Mouse (Mus musculus): ENCODE measurements around the gene Recql5.
A peak's percentile ranks its signal among the peaks of the same experiment; 100 is the strongest.

Recql5 gene

DNA sequence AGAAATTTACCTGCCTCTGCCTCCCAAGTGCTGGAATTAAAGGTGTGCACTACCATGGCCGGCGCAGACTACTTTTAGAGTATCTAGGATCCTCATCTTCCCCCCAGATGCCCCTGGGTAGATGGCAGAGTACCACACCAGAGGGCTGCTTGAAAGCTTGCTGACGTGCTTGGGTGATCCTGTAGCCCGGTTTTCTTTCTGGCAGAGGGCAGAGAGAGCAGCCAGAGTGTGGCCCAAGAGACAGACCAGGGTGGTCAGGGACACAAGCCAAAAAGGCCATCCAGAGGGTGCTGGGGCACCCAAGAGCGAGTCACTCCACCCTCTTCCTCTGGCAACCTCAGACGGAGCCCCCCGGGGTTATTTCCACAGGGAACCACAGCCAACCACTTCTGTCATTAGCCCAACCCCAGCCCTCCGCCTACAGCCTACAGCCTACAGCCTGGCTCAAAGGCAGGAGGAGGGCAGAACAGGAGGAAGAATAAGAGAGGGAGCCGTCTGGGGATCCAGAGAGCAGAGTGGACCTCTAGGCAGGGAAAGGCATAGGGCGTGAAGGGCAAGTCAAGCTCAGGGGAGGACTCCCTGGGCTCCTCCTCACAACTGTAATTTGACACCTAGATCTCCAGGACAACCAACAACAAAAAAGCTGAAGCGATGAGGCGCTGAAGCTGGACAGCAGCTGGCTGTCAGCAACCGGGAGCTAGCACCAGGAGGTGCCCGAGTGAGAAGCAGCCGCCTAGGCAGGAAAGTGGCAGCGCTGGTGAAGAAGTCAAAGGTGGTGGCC lies 33.6 kb downstream of the Recql5 start, which contains the start of gene Smim5:
TSS of gene Smim5 (plus strand) at position 481 of the 781 bp plus-strand sequence.
- peak; percentile 71 to 93 for DNase-seq

DNA sequence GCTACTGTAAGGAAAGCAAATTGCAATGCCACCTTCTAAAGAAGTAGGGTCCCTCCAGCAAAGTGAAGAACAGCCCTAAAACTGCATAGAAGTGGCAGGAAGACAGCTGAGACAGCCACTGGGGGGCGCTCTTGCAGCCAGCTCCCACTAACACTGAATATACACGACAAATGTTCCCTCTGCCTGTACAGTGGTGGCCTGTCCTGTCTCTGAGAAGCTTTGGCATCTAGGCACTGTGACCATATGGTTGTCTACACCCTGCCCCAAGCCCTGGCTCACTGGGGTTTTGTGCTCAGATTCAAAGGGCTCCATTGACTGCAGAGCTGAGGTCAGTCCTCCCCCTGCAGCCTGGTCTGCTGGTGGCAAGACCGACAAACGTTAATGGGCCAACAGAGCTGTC lies 34.4 kb downstream of the Recql5 start:
- peak; percentile 53 to 62 for DNase-seq

DNA sequence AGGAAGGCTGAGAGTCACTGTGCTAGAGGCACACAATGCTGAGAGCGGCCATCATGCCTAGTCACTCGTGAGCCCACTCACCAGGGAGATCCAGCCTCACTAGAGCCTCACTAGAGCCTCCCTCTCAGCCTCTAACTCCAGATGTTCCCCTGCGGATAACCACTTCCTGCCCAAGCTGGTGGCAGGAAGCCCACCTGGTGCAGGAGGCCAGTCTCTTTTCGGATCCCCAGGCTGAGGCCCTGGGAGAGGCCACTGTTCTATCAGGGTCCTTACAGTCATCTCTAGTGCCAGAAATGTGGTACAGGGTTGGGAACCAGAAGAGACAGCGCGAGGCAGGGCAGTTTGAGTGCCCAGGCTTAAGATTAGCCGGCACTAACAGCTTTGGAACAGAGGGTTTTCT lies 34.8 kb downstream of the Recql5 start:
- DNase-seq = no peak

DNA sequence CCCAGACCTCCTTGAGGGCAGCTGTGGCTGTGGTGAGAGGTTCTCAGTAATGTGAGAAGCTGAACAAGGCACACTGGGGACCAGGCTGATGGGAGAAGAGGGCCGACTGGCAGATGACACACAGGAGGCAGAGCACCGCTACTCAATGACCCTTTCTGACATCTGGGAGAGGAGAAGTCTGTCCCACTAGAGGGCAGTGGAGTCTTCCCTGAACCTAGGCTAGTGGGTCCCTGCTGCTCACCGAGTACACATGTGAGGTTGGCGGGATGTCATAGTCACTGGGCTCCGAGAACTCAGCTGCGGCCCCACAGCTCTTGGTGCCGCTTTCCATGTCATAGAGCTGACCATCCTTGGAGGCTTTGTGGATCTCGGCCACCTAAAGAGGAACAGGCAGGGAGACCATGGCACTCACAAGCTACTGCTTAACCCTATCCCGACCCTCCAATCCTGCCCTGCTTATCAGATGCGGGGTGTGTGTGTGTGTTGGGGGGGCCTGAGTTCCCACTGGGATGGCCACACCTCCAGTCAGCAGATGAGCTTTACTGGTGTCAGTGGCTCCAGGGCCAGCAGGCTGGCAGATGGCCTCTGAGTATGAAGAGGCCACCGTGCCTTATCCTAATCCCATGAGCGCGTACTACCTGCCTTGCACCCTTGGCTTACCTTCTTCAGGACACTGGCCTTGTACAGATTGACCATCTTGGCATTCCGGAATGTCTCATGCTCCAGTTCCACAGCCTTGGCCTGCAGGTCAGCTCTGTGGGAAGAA lies 38.3 kb downstream of the Recql5 start:
- DNase-seq = peak; percentile 58

DNA sequence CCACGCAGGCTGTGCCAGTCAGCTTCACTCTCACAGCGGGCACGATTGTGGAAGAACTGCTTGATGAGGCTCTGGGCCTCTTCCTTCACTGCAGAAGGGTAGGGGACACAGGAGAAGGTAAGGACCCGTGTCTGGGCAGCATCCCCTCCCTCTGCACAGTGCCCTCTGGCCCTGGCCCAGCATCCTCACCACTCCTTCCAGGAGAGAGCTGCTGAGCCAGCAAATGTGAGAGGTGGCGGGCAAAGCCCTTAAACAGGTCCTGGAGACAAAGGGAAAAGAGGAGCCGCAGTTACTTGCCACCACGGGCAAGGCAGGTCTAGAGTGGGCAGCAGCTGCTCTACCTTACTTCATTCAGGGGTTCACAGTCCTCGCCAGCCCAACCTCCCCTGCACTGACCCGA lies 40.2 kb downstream of the Recql5 start:
- DNase-seq = peak; percentile 40 to 63

DNA sequence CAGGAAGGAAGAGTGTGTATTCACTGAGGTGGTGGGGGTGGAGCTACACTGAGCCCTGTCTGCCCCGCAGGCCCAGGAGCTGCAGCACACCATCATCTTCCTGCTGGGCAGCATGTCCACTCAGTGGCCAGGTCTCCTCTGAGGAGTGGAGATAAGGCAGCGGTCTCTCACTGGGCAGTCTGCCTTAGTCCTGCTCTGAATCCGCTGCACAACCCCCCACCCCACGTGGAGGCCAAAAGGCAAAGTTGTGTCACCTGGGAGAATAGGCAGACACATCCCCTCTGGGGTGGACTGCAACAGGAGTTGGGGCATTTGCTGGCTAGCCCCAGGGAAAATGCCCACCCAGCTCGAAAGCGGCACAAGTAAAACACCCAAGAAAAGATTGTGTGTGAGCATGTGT lies 41.1 kb downstream of the Recql5 start:
- DNase-seq = no peak

DNA sequence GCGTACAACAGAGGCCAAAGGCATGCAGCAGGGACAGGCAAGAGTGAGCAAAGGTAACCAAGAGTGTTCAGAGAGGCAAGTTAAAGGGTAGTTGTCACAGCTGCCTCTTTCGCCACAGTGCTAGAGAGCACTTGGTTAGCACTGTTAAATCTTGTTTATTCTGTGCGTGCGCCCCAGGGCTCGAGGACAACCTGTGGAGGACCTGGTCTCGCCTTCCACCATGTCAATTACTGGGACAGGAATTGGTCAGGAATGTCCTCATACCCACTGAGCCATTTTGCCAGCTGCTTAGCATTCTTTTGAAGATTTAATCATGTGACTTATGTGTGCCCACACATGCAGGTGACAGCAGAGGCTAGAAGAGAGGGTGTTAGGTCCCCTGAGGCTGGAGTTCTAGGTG lies 44.1 kb downstream of the Recql5 start:
- DNase-seq = no peak

DNA sequence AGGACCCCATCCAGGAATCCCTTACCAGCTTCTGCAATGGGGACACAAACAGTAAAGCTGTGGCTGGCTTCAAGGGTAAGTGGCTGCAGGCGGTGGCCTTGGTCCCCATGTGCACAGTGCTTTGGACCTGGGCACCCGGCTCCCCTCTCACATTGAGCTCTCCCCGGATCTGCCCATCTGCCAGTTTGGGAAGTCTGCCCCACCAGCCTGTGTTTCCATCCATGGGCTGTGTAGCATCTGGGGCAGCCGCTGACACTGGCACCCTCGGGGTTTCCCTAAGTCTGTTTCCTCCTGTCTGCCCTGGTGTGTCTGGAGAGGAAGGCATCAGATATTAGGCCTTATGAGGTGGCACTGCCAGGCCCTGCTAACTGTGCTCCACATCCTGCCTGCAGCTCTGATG lies 45.3 kb downstream of the Recql5 start:
- peak in 1 of 2 experiments; percentile 36 for DNase-seq

DNA sequence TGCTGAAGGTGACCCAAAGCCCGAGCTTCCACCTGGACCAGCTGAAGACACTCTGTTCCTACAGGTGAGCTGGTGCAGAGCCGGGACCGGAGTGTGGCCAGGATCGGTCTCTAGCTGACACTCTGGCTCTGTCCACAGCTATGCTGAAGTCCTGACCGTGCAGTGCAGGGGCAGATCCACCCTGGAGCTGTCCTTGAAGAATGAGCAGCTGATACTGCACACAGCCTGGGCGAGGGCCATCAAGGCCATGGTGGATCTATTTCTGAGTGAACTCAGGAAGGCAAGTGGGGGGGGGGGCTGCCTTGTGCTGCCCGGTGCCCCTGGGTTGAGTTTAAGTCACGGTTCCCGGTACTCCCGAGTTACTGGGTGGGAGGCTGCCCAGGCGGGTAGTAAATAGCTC lies 46.8 kb downstream of the Recql5 start:
- peak in 1 of 2 experiments; percentile 37 for DNase-seq

DNA sequence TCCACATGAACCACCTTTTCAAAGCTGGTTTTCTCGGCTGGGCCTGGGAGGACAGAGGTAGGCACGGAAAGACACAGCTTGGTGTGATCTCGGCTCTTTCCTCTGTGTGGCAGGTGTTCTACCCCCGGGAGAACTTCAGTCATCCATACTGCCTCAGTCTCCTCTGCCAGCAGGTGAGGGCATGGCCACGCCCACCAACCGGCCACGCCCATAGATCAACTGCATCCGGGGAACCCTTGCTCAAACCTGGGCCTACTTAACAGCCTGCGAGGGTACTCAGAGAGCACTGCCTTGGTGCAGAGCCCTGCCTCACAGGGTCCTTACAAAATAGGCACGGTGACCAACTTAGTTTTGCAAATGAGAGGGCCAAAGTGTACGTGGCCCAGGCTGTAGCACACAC lies 48.0 kb downstream of the Recql5 start:
- DNase-seq = no peak

DNA sequence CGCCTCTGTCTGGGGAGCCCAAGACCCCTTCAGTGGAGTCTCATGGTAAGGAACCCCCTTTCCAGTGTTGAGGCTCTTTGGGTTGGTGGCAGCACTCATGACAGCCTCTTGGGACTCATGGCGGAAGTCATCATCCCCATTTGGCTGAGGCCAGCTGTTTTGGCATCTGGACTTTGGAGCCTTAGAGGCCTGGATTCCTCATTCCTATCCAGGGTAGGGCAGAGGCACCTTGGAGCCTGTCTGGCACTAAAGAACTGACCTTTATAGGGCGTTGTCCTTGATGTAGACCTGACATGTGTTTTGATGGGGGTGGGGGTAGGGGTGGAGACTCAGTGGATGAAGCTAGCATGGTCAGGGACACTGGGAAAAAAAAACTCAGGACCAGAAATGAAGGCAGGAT lies 48.9 kb downstream of the Recql5 start:
- peak in 1 of 2 experiments; percentile 40 for DNase-seq

DNA sequence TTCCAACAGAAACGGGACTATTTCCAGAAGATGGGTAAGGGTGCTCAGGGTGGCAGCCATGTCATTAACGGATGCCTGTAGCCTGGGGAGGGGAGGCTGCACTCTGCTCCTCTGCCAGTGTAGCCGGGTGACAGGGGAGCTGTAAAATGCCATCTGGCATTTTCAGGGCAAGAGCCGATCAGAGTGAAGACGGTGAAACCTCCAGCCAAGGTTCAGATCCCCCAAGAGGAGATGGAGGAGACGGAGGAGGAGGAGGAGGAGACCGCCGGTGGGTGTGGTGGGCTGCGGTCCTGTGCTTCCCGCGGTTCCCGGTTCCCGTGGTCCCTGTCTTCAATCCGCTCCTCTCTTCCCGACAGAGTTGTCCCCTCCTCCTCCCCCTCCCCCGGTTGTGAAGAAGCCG lies 50.0 kb downstream of the Recql5 start:
- DNase-seq = no peak

DNA sequence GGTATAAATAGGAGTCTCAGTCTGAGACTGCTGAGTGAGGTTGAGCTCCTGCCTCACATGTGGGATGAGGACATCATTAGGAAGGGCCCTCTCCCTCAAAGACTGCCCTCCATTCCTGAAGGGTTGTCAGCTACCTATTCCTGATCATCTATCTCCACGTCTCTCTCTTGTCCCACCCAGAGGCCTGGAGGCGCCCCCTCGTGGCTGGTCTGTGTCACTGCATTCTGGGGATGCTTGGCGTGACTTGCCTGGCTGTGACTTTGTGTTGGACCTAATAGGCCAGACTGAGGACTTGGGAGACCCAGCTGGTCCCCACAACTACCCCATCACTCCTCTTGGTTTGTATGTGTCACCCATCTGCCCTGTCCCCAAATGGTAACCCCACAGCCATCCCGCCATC lies 52.3 kb downstream of the Recql5 start:
- DNase-seq = peak in 1 of 2 experiments; percentile 26

DNA sequence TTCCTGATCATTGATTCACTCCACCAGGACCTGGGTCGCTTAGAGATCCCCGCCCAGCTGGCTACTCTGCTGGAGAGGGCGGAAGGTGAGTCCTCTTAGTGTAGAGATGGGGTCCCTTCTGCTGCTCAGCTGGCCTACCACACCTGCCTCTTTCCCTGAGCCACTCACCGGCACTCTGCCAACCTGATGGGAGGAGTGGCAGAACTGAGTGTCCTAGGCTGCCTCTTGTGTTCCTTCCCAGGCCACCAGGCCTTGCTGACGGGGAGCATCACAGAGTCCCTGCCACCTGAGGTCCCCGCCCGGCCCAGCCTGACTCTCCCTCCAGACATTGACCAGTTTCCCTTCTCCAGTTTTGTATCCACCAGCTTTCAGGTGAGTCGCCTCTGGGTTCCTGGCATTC lies 55.2 kb downstream of the Recql5 start:
- peak; percentile 61 to 76 for DNase-seq

DNA sequence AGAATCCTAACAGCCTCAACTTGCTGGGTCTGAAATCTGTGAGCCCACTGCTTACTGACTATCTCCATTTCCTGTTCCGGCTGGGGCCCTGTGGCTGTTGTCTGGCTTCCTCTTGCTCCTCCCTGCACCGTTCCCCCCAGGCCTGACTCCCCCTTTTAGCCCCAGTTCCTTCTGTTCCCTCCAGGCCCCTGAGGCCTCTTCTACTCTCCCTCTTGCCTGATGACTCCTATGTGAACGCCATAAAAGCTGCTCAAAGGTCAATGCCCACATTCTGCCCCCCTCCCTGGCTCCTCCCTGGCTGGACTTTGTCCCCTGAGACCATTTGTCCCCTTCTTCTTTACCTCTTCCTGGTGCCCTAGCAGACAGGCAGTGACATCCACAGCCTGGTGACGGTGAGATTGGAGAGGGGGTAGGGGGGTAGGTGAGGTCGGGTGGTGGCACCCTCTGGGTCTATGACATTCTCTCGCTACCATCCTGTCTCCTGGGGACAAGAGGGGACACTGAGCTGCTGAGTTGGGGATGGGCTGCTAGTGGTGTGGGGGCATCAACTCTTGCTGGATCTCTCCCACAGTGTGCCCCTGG lies 56.0 kb downstream of the Recql5 start:
- peak; percentile 75 to 87 for DNase-seq

DNA sequence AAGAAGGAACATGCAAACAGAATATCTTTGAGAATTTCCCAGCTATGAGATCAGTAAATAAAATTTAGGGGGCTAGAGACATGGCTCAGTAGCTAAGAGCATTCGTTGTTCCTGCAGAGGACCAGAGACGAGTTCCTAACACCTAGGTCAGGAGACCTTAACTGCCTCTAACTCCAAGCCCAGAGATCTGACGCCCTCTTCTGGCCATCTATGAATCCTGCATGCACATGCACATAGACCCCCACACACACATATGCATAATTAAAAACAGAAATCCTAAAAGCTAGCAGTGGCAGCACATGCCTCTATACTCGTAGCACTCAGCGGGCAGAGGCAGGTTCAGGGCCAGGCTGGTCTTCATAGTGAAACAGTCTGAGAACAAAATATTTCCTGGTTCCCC lies 56.8 kb downstream of the Recql5 start:
- DNase-seq = no peak

DNA sequence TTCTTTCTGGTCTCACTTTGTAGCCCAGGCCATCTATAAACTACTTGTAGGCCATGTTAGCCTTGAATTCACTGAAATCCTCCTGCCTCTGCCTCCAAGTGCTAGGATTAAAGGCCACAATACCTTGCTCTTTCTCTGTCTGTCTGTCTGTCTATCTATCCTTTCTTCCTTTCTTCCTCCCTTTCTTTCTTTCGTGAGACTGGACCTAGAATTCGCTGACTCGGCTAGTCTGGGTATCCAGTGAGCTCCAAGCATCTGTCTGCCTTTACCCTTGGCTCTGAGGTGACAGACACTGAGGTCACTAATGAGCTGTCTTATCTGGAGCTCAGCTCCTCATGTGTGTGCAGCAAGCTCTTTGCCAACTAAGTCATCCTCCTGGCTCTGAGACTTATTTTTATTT lies 57.3 kb downstream of the Recql5 start:
- no peak for DNase-seq

DNA sequence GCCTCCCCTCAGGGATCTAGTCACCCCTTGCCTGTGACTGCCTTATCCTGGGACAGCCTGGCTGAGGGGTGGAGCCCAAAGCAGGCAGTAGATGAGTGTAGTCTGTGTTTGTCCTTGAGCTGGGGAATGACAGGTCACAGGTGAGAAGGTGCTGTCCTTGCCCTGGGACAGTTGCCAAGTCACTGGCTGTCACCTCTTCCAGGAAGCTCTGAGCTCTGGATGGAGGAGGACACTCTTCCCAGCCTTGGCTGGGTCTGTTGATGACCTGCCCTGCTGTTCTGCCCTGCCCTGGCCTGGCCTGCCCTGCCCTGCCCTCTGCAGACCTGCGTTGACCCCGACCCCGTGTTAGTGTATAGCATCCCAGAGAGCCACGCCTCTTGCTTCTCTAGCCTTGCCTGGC lies 60.8 kb downstream of the Recql5 start:
- no peak for DNase-seq

DNA sequence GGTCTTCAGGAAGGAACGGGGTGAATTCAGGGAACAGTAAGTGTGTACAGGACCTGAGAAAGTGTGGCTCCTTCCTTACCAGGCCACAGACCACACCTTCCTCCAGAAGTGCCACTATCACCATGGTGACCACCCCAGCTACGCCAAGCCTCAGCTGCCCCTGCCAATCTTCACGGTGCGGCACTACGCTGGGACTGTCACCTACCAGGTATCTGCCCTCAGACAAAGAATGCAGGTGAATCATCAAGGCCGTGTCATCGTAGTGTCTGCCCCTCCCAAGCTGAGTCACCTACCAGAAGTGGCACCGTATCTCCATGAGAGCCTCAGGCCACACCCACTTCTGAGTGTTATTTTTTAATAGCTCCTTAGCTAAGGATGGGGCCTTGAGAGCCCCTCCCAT lies 63.9 kb downstream of the Recql5 start:
- DNase-seq = no peak

DNA sequence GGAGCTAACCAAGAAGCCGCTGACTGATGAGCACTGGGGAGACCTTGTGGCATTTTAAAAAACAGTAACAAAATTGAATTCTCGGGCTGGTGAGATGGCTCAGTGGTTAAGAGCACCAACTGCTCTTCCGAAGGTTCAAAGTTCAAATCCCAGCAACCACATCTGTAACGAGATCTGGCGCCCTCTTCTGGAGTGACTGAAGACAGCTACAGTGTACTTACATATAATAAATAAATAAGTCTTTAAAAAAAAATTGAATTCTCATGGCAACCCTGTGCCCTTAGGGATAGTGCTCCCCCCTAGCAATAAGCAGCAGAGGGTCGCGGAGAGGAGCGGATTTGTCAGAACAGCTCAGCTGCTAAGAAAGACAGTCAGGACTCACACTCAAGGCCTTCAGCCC lies 69.4 kb downstream of the Recql5 start:
- DNase-seq = no peak

DNA sequence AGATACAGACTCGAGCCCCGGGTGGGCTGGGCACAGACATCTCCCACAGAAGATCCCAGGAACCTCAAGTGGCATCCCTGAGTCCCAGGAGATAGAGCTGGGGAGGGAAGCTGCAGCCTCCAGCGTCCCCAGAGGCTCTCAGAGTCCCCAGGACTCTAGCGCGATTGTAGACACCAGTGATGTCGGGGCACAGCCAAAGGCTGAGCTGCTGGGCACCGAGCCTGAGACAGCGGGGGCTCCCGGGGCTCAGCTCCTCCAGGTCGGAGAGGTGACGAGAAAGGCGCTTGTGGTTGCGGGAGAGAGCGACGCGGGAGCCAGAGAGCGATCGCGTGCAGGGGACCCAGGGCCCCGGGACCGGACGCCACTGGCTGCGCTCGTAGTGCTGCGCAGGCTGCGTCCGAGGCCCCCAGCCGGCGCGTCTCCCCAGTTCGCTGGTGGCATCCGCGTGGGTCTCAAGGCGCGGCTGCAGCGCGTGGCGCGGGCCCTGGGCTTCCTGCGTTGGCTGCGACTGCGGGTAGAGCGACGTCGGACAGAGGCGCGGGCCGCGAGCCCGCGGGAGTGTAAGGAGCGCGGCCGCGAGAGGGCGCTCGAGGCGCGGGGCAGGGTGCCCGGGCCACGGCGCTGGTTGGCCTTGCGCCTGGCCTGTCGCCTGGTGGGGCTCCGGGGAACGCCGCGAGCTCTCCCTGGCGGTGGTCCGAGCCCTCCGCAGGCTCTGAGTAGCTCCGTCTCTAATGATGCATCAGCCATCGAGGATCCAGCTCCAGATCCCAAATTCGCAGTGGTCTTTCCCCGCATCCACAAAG lies 73.9 kb downstream of the Recql5 start:
- peak; percentile 88 to 92 for DNase-seq

DNA sequence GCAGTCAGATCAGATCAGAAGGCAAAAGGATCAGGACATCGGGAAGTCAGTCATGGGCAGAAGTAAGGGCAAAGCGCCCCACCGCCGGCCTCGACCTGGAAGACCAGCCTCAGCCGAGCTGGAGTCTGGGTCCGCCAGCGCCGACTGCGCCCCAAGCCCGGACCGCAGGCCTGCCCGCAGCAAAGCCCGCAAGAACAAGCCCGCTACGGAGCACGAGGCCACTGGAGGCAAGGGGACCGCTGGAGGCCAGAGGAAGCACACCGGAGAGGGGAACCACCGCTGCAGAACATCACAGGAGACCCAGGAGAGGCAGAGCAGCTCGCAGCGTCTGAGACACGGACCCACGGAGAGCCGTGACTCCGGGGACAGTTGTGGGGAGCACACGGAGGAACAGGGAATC lies 74.9 kb downstream of the Recql5 start, which contains the start of gene Myo15b:
TSS of gene Myo15b (plus strand) at position 53 of the 400 bp plus-strand sequence.
- no peak for DNase-seq

DNA sequence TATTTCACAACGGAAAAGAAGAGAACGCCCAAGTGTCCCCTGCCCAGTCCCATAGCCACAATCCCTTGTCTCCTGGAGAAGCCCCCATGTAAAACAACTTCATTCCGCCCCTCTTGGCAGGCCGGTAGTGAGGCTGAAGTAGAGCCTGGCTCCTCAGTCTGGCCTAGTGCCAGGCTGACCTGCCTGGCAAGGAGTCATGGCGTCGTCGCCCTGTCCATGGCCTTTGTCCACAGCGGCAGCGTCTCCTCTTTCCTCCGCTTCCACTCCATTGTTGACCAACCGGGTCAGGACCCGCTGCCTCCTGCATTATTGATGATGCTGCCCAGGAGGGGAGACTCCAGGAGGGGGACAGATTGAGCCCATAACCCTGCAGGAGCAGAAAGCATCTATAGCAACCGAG lies 75.3 kb downstream of the Recql5 start:
- DNase-seq = peak; percentile 61 to 76
